25 mouse cellular contexts compared by ENCODE assay signal in the genomic region with DNA sequence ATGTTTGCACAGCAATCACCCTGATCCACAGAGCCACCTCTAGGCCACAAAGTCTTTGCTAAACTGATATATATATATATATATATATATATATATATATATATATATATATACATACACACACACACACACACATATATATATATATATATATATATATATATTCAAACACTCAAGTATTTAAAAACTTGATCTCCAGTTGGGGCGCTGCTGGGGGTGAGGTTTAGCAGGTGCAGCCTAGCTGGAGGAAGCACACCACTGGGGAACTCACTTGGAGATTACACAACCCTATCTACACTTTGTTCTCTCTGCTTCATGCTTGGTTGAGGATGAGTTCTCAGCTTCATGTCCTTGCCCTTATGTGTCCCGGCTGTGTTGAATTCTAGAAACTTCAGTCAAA.
"Had no signal": no experiment of that assay in that cellular context is flagged by ENCODE, and none has a peak within 500 bp of the region (broad histone marks: within the 10 kb centered on the region; RNA-seq: fewer than 3 reads in every experiment).

No protein-coding gene starts in this region.

- H3K9ac ChIP-seq: heart, embryonic 12.5 days; hindbrain, embryonic 12.5 days; hindbrain, embryonic 14.5 days; intestine, embryonic 15.5 days; kidney, embryonic 15.5 days; limb, embryonic 13.5 days; limb, embryonic 15.5 days had no signal

- ATAC-seq: hindbrain, embryonic 16.5 days; inflammation-experienced regulatory T-cells, adult 6 months; intestine, embryonic 15.5 days had no signal

- H3K9me3 ChIP-seq: heart, embryonic 10.5 days; intestine, embryonic 15.5 days; kidney, embryonic 15.5 days; limb, embryonic 13.5 days had no signal

- H3K36me3 ChIP-seq: heart, embryonic 10.5 days; heart, embryonic 12.5 days; hindbrain, embryonic 10.5 days; hindbrain, embryonic 12.5 days; intestine, embryonic 15.5 days; kidney, embryonic 15.5 days; limb, embryonic 13.5 days; limb, embryonic 15.5 days had no signal

- H3K4me2 ChIP-seq: heart, embryonic 12.5 days; hindbrain, embryonic 12.5 days; hindbrain, embryonic 14.5 days; intestine, embryonic 15.5 days; kidney, embryonic 15.5 days; limb, embryonic 13.5 days; limb, embryonic 15.5 days had no signal

- H3K27ac ChIP-seq: gastrocnemius, adult 2 months; heart, embryonic 10.5 days; hindbrain, embryonic 10.5 days; hindbrain, embryonic 12.5 days; hindbrain, embryonic 14.5 days; intestine, embryonic 15.5 days; kidney, embryonic 15.5 days; kidney, postnatal 0 days; limb, embryonic 13.5 days; limb, embryonic 15.5 days had no signal

- H3K27me3 ChIP-seq: heart, embryonic 12.5 days; intestine, embryonic 15.5 days had no signal

- H3K4me3 ChIP-seq: gastrocnemius, adult 2 months; heart, embryonic 10.5 days; heart, embryonic 12.5 days; hindbrain, embryonic 10.5 days; hindbrain, embryonic 12.5 days; intestine, embryonic 15.5 days; kidney, embryonic 15.5 days; limb, embryonic 13.5 days; limb, embryonic 15.5 days had no signal

- DNase-seq: gastrocnemius, adult 2 months; gastrocnemius, postnatal 10 days; gastrocnemius, postnatal 25 days; heart, adult 18-20 months; heart, postnatal 10 days; heart, postnatal 4 days; kidney, adult 11 months; kidney, adult 8-10 months; kidney, postnatal 14 days; kidney, postnatal 36 days; layer of hippocampus, adult 9-11 months; layer of hippocampus, postnatal 36 days; left cerebral cortex, postnatal 4 days had no signal
